Mouse (Mus musculus) limb, embryonic 14.5 days (tissue): ENCODE data around the gene Tspear. TPM values are rescaled to one million over a fixed set of nuclear protein-coding genes. Genes with fewer than 3 reads are reported as not detected.

Source experiments
- ATAC-seq: fragments of 200-750 bp; cut with Nextera tagmentation; 2 replicates; pipeline ENCODE4 v1.8.0; 2017; ENCODE audit warnings: low read depth, moderate number of reproducible peaks, moderate TSS enrichment; ENCODE audit not compliant: low FRiP score
- DNase-seq: peaks from one replicate; pipeline ENCODE4 v3.0.0-alpha.2; 2015; ENCODE audit warnings: low spot score
- H3K27ac ChIP-seq: fragments of 300-500 bp; sonication (generic); replicated peaks from 2 replicates; pipeline ENCODE4 v1.5.1; 2014; ENCODE audit warnings: low read depth, mild to moderate bottlenecking, low read length, moderate library complexity, mixed read lengths
- H3K27me3 ChIP-seq: fragments of 300-500 bp; sonication (generic); 2 replicates; pipeline ENCODE4 v1.6.1; 2014; ENCODE audit warnings: low read length, mixed read lengths; ENCODE audit not compliant: control insufficient read depth, insufficient read depth
- H3K36me3 ChIP-seq: fragments of 300-500 bp; sonication (generic); 2 replicates; pipeline ENCODE4 v1.6.1; 2014; ENCODE audit warnings: mild to moderate bottlenecking, low read length, moderate library complexity, mixed read lengths; ENCODE audit not compliant: control insufficient read depth, insufficient read depth
- H3K4me1 ChIP-seq: fragments of 300-500 bp; sonication (generic); 2 replicates; pipeline ENCODE4 v1.6.1; 2014; ENCODE audit warnings: antibody characterized with exemption, low read length, mixed read lengths; ENCODE audit not compliant: control insufficient read depth, insufficient read depth
- H3K4me2 ChIP-seq: fragments of 300-500 bp; sonication (generic); replicated peaks from 2 replicates; pipeline ENCODE4 v1.6.1; 2014; ENCODE audit warnings: low read depth, mild to moderate bottlenecking, low read length, moderate library complexity; ENCODE audit not compliant: severe bottlenecking
- H3K4me3 ChIP-seq: fragments of 300-500 bp; sonication (generic); replicated peaks from 2 replicates; pipeline ENCODE4 v1.5.1; 2014; ENCODE audit warnings: low read length
- H3K9ac ChIP-seq: fragments of 300-500 bp; sonication (generic); 2 replicates; pipeline ENCODE4 v1.6.1; 2014; ENCODE audit warnings: mild to moderate bottlenecking, low read depth, low read length, moderate library complexity; ENCODE audit not compliant: severe bottlenecking
- H3K9me3 ChIP-seq: fragments of 300-500 bp; sonication (generic); 2 replicates; pipeline ENCODE4 v1.6.1; 2016; ENCODE audit warnings: low read length; ENCODE audit not compliant: control insufficient read depth
- POLR2A ChIP-seq: fragments of 200-500 bp; IDR thresholded peaks from 2 replicates; pipeline ENCODE4 v1.8.0; 2012; ENCODE audit warnings: inconsistent platforms, mild to moderate bottlenecking, moderate library complexity, borderline replicate concordance; ENCODE audit not compliant: insufficient read depth, insufficient read length; ENCODE audit errors: extremely low read depth
- WGBS: fragments of 180-500 bp; shearing (Covaris S2); extraction: QIAGEN DNeasy Blood & Tissue Kit; methylation state at CpG from one replicate; pipeline ENCODE4 v1.1.7; 2014; 5-methylcytosine and 5-hydroxymethylcytosine counted together
- polyA plus RNA-seq, 2 experiments: library from polyadenylated mRNA; depleted of rRNA in 1 of 2; stranded (reverse) in 1 of 2; unstranded in 1 of 2; fragments of >200 nt; fragmentation: Nextera tagmentation in 1 of 2; extraction: Ambion mirVana in 1 of 2; gene quantifications; 2 replicates each; pipeline versions ENCODE4 v1.2.1 to v1.2.3; 2012 to 2014

Gene Tspear
- polyA plus RNA-seq, 2 experiments = 1.5 to 2.0 TPM

- Histone ChIP-seq H3K9me3 (no peaks in the 10 kb centered on the region; the same call in 1 of the 2 replicates), H3K4me3 (peak overlapping the region; percentile 63), H3K27me3 (no peaks in the 10 kb centered on the region), H3K9ac (no peak overlapping the region), H3K4me2 (peak overlapping the region; percentile 75), H3K27ac (no peak overlapping the region), H3K4me1 (0 out of 2 replicates have a peak, but pooled peaks cover 6% of the 10 kb centered on the region), H3K36me3 (no peaks in the 10 kb centered on the region)
- no peak for TF ChIP-seq POLR2A
- DNase-seq = peak; percentile 53
- peak; percentile 60 for ATAC-seq
- WGBS = 10% methylated on average over 31 of the region's 35 CpGs
Measured at GRCm38 (mm10) chr10:77902894-77903715, 216.7 kb downstream of the Tspear start.

GRCm38 (mm10) chr10:77912605-77913004 is 226.2 kb downstream of the Tspear start:
- no peak for DNase-seq
- 55% methylated on average over 7 of the region's 7 CpGs for WGBS

GRCm38 (mm10) chr10:77913292-77913691 is 226.9 kb downstream of the Tspear start:
- no peak overlapping the region for H3K4me3 ChIP-seq
- DNase-seq = no peak
- no peak overlapping the region for H3K9ac ChIP-seq
- no peaks in the 10 kb centered on the region for H3K36me3 ChIP-seq
- no peak for TF ChIP-seq POLR2A
- ATAC-seq = no peak
- no peaks in the 10 kb centered on the region for H3K9me3 ChIP-seq
- H3K27ac ChIP-seq = no peak overlapping the region
- no peaks in the 10 kb centered on the region for H3K27me3 ChIP-seq
- 69% methylated on average over 4 of the region's 4 CpGs for WGBS
- no peak overlapping the region for H3K4me2 ChIP-seq
- H3K4me1 ChIP-seq = no peaks in the 10 kb centered on the region

More at GRCm38 (mm10) chr10:77912605-77913004, 226.2 kb downstream of the Tspear start:
- no peak for ATAC-seq
- Histone ChIP-seq H3K4me1 (no peaks in the 10 kb centered on the region), H3K27ac (no peak overlapping the region), H3K36me3 (no peaks in the 10 kb centered on the region), H3K9me3 (no peaks in the 10 kb centered on the region), H3K4me2 (no peak overlapping the region), H3K9ac (no peak overlapping the region), H3K27me3 (no peaks in the 10 kb centered on the region), H3K4me3 (no peak overlapping the region)
- TF ChIP-seq POLR2A = no peak

- Histone ChIP-seq H3K9ac (no peak overlapping the region), H3K4me3 (no peak overlapping the region), H3K4me2 (no peak overlapping the region), H3K9me3 (no peaks in the 10 kb centered on the region), H3K36me3 (no peaks in the 10 kb centered on the region), H3K4me1 (no peaks in the 10 kb centered on the region), H3K27me3 (no peaks in the 10 kb centered on the region), H3K27ac (no peak overlapping the region)
- no peak for TF ChIP-seq POLR2A
- ATAC-seq (no peak), DNase-seq (no peak)
- 58% methylated on average over 8 of the region's 8 CpGs for WGBS
Measured at GRCm38 (mm10) chr10:77916636-77917335, 230.4 kb downstream of the Tspear start.

- Histone ChIP-seq H3K27ac (no peak overlapping the region), H3K36me3 (no peaks in the 10 kb centered on the region), H3K9me3 (no peaks in the 10 kb centered on the region), H3K27me3 (no peaks in the 10 kb centered on the region), H3K4me2 (no peak overlapping the region), H3K4me3 (no peak overlapping the region), H3K9ac (no peak overlapping the region), H3K4me1 (no peaks in the 10 kb centered on the region)
- WGBS = 66% methylated on average over 5 of the region's 5 CpGs
- DNase-seq = no peak
- no peak for TF ChIP-seq POLR2A
- no peak for ATAC-seq
Measured at GRCm38 (mm10) chr10:77921009-77921408, 234.6 kb downstream of the Tspear start.
